Mouse (Mus musculus) leukemia stem cell, adult 10-12 weeks (primary cell): ENCODE data around the gene Spata31d1d. TPM values are rescaled to one million over a fixed set of nuclear protein-coding genes. Genes with fewer than 3 reads are reported as not detected.

Source experiments
- polyA plus RNA-seq: library from polyadenylated mRNA; stranded (reverse); fragments of >175 nt; gene quantifications from 2 replicates; pipeline ENCODE4 v1.2.3, GENCODE M21; 2012; ENCODE audit warnings: low replicate concordance

Spata31d1d gene
- polyA plus RNA-seq, result 0.10 and 0.11 TPM in 2 replicates

DNA sequence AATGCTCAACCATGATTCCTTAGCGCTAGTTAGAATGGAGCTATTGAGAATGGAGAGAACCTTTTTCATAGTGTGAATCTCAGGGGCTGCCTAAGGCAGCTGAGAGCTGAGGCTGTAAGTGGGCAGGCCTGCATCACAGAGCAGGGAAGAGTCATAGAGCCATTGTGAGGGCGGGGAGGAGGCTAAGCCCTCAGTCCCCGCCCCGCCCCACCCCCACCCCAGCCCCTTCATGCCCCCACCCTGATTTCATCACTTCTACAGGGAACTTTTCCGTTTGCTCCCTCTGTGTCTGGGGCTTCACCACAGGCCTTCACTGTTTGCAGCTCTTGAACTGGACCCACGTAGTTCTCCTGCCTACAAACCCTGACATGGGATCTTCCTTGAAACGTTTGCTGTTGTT lies at the start of gene Spata31d1d:
Gene Spata31d1d, minus strand, starts transcription at position 101 of the 400 bp plus-strand sequence.

DNA sequence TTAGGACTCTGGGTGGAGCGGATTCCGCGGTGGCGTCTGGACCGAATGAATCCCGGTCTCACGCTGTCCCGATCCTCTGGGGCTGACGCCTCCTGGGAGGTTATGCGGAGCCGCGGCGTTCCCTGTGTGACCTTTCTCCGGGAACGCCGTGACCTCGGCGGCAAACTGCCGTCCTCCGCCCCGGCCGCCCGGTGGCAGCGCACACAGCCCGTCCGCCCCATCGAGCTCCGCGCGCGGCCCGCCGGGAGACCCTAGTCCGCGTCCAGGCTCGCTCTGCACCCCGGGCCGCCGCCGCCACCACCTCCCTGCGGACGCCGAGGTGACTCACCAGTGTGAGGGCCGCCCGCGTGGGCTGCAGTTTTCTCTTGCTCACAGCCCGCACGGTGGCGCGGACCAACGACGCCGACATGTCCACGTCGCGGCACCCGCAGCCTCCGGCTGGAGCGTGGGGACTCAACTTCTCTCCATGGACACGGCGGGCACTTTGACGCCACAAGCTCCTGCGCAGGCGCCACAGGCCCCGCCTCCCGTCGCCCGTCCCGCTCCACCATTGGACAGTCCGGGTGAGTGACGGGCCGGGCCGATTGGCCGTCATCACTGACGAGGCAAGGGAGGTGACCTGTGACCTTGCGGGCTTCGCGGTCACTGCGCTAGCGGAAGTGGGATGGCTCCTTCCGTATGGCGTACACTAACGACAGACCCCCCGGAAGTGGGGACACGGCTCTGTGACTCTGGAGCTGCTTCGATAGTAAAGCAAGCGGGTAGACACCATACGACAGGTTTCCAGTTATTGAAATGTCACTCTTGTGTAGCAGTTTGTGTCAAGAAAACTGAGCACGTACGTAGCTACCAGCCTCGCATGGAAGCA lies 38.0 kb upstream of the Spata31d1d start, which contains the start of gene Isca1:
Gene Isca1, minus strand, starts transcription at position 515 of the 868 bp plus-strand sequence.

DNA sequence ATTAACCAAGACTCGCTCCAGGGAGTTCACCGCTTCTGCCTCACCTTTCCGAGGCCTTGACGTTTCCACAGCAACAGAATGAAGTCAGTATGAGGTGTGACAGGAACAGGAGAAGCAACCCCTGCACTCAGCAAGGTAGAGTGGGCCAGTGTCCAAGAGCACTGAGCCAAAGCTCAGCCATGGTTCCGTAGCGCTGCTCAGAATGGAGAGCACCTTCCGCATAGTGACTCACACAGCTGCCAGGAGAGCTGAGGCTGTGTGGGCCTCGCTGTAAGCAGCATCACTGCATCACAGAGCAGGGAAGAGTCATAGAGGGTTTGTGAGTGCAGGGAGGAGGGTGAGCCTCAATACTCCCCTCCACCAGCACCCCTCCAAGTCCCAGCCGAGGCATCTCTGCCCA lies 15.2 kb upstream of the Spata31d1d start, which contains the start of gene 1700014D04Rik:
Gene 1700014D04Rik, minus strand, starts transcription at position 42 of the 400 bp plus-strand sequence.

DNA sequence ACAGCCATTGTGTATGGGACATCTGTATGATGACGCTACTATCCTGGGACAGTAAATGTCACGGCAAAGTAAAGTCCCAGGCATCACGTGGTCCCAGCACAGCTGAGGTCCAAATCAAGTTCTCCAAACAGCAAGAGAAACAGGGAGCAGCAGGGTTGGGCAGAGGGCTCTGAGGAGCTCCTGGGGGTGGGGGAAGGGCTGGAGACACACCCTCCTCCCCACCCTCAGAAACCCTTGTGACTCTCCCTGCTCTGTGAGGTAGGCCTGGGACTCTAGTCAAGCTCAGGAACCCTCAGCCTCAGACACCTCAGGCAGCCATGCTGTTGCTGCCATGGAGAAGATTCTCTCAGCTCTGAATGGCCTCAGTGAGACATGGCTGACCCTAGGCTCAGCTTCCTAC lies 19.6 kb downstream of the Spata31d1d start, which contains the start of gene Spata31d1b:
Gene Spata31d1b, plus strand, starts transcription at position 301 of the 400 bp plus-strand sequence.

DNA sequence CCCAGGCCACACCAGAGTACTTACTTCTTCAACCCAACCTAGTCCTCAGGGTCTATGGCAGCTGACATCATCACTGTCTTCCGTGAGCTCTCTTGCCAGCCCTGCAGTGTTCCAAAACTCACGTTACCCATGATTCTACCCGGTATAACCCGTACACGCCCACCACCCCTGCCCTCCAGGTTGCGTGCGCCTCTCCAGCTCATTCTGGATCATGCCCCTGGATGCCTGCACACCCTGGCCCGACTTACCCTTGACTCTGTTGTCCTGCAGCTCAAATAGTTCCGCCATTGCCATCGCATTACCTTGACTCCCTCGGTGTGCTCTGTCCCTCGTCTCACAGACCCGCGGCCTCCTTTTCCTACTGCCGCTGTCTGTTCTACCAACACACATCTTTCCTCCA lies 21.3 kb downstream of the Spata31d1d start, which contains the start of gene Spata31d1a:
Gene Spata31d1a, minus strand, starts transcription at position 101 of the 400 bp plus-strand sequence.

DNA sequence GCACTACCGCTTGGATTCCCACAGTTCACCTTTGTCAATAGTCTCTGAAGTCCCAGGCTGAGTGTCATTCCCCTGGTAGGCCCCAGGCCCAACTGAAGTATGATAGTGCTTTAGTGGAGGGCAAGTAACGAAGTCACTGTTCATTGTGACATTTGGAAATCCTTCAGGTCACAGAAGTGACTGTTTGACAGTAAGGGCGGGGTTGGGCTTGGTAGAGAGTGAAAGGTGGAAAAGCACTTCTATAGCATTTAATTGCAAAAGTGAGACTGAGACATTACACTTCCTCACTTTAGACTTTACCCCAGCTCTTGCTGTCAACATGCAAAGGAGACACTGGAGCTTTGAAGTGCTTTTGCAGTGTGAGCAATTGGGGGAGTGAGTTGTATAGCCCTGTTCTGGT lies 37.5 kb downstream of the Spata31d1d start, which contains the start of gene 4921517D22Rik:
Gene 4921517D22Rik, minus strand, starts transcription at position 101 of the 400 bp plus-strand sequence.

Other genes with a start within 250 kb of the Spata31d1d start
- 3.4 and 4.0 TPM in 2 replicates for gene Agtpbp1, start 146.5 kb downstream of the Spata31d1d start, polyA plus RNA-seq
- 3.2 and 9.2 TPM in 2 replicates for gene Naa35, start 146.5 kb downstream of the Spata31d1d start, polyA plus RNA-seq
- 7.7 and 10.0 TPM in 2 replicates for gene Golm1, start 55.9 kb downstream of the Spata31d1d start, polyA plus RNA-seq
- not detected in 2 replicates for gene 4921517D22Rik, start 37.6 kb downstream of the Spata31d1d start, polyA plus RNA-seq
- gene Spata31d1a, start 21.4 kb downstream of the Spata31d1d start, polyA plus RNA-seq, result not detected in 2 replicates
- gene Spata31d1b, start 19.5 kb downstream of the Spata31d1d start, polyA plus RNA-seq, result not detected in 2 replicates
- gene 1700014D04Rik, start 15.0 kb upstream of the Spata31d1d start, polyA plus RNA-seq, result 0.05 TPM in 1 of 2 replicates, not detected in the other
- gene Isca1, start 38.1 kb upstream of the Spata31d1d start, polyA plus RNA-seq, result 122 and 135 TPM in 2 replicates
- gene Gm49354, start 50.5 kb upstream of the Spata31d1d start, polyA plus RNA-seq, result 11.8 TPM in 1 of 2 replicates, not detected in the other
- gene Tut7, start 91.4 kb upstream of the Spata31d1d start, polyA plus RNA-seq, result 37.5 and 56.9 TPM in 2 replicates